Mouse (Mus musculus): ENCODE results near the gene Herc3.

Herc3 gene

GRCm38 (mm10) chr6:58965071-58965831 is 134.0 kb downstream of the Herc3 start:
- no peak for DNase-seq (ENCODE audit: extremely low read depth, low read depth)

GRCm38 (mm10) chr6:58968272-58968671 is 137.0 kb downstream of the Herc3 start:
- no peak for DNase-seq (ENCODE audit: extremely low read depth, low read depth)

All from MEL-GATA-1-ER (cell line).